Mouse (Mus musculus) ES-Bruce4 (cell line): ENCODE measurements around the gene Tln1.

ENCODE experiments used
- CTCF ChIP-seq: IDR thresholded peaks from one replicate; pipeline ENCODE4 v1.8.1; 2011; ENCODE audit warnings: low read depth, low read length
- EP300 ChIP-seq: IDR thresholded peaks from 2 replicates; pipeline ENCODE4 v1.6.1; 2011; ENCODE audit warnings: low read depth, low read length; ENCODE audit not compliant: insufficient read depth
- POLR2A ChIP-seq: IDR thresholded peaks from one replicate; pipeline ENCODE4 v1.8.1; 2011; ENCODE audit warnings: low read length; ENCODE audit not compliant: insufficient read depth

- TF ChIP-seq POLR2A (no peak), CTCF (no peak), EP300 (no peak)
Observed at GRCm38 (mm10) chr4:43563601-43563875, 1.0 kb upstream of the Tln1 start.
